Mouse (Mus musculus): ENCODE data around the gene Fam78b. TPM values are rescaled to one million over a fixed set of nuclear protein-coding genes. Genes with fewer than 3 reads are reported as not detected.
A peak's percentile ranks its signal among the peaks of the same experiment; 100 is the strongest.

The Fam78b gene
- polyA plus RNA-seq, 1 experiment from 2014 or later, result 7.1 TPM

GRCm38 (mm10) chr1:167001844-167002485 is 748 bp downstream of the Fam78b start:
- under 1% methylated on average over 30 of the region's 30 CpGs for WGBS
- Histone ChIP-seq H3K36me3 (ENCODE audit: control insufficient read depth, insufficient read depth, low read length) (no peaks in the 10 kb centered on the region), H3K4me2 (peak overlapping the region; percentile 77), H3K27ac (ENCODE audit: low read depth, low read length) (no peak overlapping the region; the same call in 1 of the 2 replicates), H3K9me3 (ENCODE audit: control insufficient read depth, low read length) (no peaks in the 10 kb centered on the region), H3K27me3 (ENCODE audit: control insufficient read depth, insufficient read depth, low read length) (peaks cover 6% of the 10 kb centered on the region; the same call in 1 of the 2 replicates), H3K4me3 (ENCODE audit: low read depth, low read length) (peak overlapping the region; percentile 79), H3K9ac (ENCODE audit: low read length) (peak overlapping the region; percentile 81), H3K4me1 (ENCODE audit: control insufficient read depth, insufficient read depth, low read length) (no peaks in the 10 kb centered on the region)
- ATAC-seq (ENCODE audit: low FRiP score), result no peak
- peak; percentile 94 for DNase-seq (ENCODE audit: low spot score, missing footprints)

GRCm38 (mm10) chr1:167002486-167002850 is 1.3 kb downstream of the Fam78b start:
- Histone ChIP-seq H3K4me3 (ENCODE audit: low read depth, low read length) (peak overlapping the region; percentile 79), H3K4me1 (ENCODE audit: control insufficient read depth, insufficient read depth, low read length) (no peaks in the 10 kb centered on the region), H3K9ac (ENCODE audit: low read length) (peak overlapping the region; percentile 81; the same call in 1 of the 2 replicates), H3K4me2 (peak overlapping the region; percentile 77), H3K36me3 (ENCODE audit: control insufficient read depth, insufficient read depth, low read length) (no peaks in the 10 kb centered on the region), H3K27ac (ENCODE audit: low read depth, low read length) (no peak overlapping the region), H3K27me3 (ENCODE audit: control insufficient read depth, insufficient read depth, low read length) (peaks cover 6% of the 10 kb centered on the region; the same call in 1 of the 2 replicates), H3K9me3 (ENCODE audit: control insufficient read depth, low read length) (no peaks in the 10 kb centered on the region)
- DNase-seq (ENCODE audit: low spot score, missing footprints), result peak; percentile 93
- 2% methylated on average over 19 of the region's 19 CpGs for WGBS
- ATAC-seq (ENCODE audit: low FRiP score), result no peak

DNA sequence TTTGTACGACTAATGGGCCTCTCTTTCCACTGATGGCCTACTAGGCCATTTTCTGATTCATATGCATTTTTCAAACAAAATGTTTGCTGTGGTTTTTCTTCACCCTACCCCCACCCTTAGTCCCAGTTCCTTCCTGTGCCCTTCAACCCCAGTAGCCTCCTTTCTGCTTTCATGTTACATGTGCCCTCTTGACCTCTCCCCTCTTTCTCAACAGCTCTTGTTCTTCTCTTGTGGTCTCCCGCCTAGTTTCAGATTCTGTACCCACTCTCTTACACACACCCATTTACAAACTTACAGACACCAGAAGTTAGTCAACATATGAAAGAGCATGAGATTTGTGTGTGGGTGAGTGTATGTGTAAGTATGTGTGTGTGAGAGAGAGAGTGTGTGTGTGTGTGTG is 3.4 kb downstream of the Fam78b start:
- H3K9me3 ChIP-seq (ENCODE audit: control insufficient read depth, low read length), result no peaks in the 10 kb centered on the region
- peaks cover 5% of the 10 kb centered on the region for H3K4me1 ChIP-seq (ENCODE audit: control insufficient read depth, insufficient read depth, low read length)
- peak; percentile 17 for DNase-seq (ENCODE audit: low spot score, missing footprints)
- no peak overlapping the region for H3K27ac ChIP-seq (ENCODE audit: low read depth, low read length)
- H3K36me3 ChIP-seq (ENCODE audit: control insufficient read depth, insufficient read depth, low read length), result no peaks in the 10 kb centered on the region
- 63% methylated on average over 2 of the region's 2 CpGs for WGBS
- H3K9ac ChIP-seq (ENCODE audit: low read length), result no peak overlapping the region
- no peak for ATAC-seq (ENCODE audit: low FRiP score)
- no peak overlapping the region for H3K4me2 ChIP-seq
- H3K27me3 ChIP-seq (ENCODE audit: control insufficient read depth, insufficient read depth, low read length), result peaks cover 6% of the 10 kb centered on the region; the same call in 1 of the 2 replicates
- H3K4me3 ChIP-seq (ENCODE audit: low read depth, low read length), result no peak overlapping the region

DNA sequence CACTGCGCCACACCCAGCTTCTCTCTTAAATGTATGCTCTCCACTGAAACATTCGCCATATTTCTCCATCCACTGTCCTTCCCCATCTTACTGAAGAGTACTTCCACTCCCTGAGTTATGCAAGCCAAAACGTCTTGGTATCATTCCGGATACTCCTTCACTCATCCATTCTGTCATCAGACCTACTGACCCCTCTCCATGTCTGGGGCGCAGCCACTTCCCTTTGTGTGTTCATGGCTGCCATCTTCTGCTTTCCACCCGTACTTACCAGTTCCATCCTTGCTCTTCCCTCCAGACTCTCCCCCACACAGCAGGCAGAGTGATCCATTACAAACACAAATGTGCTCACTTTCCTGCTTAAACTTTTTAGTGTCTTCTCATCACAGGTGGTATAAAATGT is 6.1 kb downstream of the Fam78b start:
- Histone ChIP-seq H3K27me3 (ENCODE audit: control insufficient read depth, insufficient read depth, low read length) (no peaks in the 10 kb centered on the region; the same call in 1 of the 2 replicates), H3K4me3 (ENCODE audit: low read depth, low read length) (no peak overlapping the region), H3K36me3 (ENCODE audit: control insufficient read depth, insufficient read depth, low read length) (no peaks in the 10 kb centered on the region), H3K27ac (ENCODE audit: low read depth, low read length) (no peak overlapping the region), H3K4me2 (no peak overlapping the region), H3K4me1 (ENCODE audit: control insufficient read depth, insufficient read depth, low read length) (peaks cover 5% of the 10 kb centered on the region), H3K9ac (ENCODE audit: low read length) (no peak overlapping the region), H3K9me3 (ENCODE audit: control insufficient read depth, low read length) (no peaks in the 10 kb centered on the region)
- 89% methylated on average over 6 of the region's 6 CpGs for WGBS
- peak; percentile 51 for DNase-seq (ENCODE audit: low spot score, missing footprints)
- no peak for ATAC-seq (ENCODE audit: low FRiP score)

DNA sequence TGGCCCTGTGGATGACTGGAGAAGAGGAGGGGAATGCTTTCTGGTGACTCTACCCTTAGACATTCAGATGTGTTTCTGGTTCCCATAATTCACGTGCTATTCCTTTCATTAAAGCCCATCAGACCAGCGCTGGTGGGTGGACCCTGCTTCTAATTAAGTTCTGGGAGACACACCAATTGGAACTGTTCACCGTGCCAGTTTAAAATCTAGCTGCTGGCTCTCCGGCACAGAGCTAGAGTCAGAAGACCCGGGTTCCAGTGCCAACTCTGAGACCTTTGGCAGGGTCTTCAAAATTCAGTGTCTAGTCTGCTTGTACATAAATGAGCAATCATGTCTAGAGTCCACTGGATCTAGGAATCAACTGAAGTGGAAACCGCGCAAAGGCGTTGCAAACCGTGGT is 9.0 kb downstream of the Fam78b start:
- Histone ChIP-seq H3K27ac (ENCODE audit: low read depth, low read length) (no peak overlapping the region), H3K27me3 (ENCODE audit: control insufficient read depth, insufficient read depth, low read length) (no peaks in the 10 kb centered on the region), H3K4me1 (ENCODE audit: control insufficient read depth, insufficient read depth, low read length) (peaks cover 5% of the 10 kb centered on the region), H3K4me2 (no peak overlapping the region), H3K9me3 (ENCODE audit: control insufficient read depth, low read length) (no peaks in the 10 kb centered on the region), H3K36me3 (ENCODE audit: control insufficient read depth, insufficient read depth, low read length) (no peaks in the 10 kb centered on the region), H3K9ac (ENCODE audit: low read length) (no peak overlapping the region), H3K4me3 (ENCODE audit: low read depth, low read length) (no peak overlapping the region)
- DNase-seq (ENCODE audit: low spot score, missing footprints) (no peak), ATAC-seq (ENCODE audit: low FRiP score) (no peak)
- 94% methylated on average over 9 of the region's 9 CpGs for WGBS

GRCm38 (mm10) chr1:167011301-167011700 is 10.1 kb downstream of the Fam78b start:
- DNase-seq (ENCODE audit: low spot score, missing footprints) (no peak), ATAC-seq (ENCODE audit: low FRiP score) (no peak)
- Histone ChIP-seq H3K4me3 (ENCODE audit: low read depth, low read length) (no peak overlapping the region), H3K36me3 (ENCODE audit: control insufficient read depth, insufficient read depth, low read length) (no peaks in the 10 kb centered on the region), H3K27me3 (ENCODE audit: control insufficient read depth, insufficient read depth, low read length) (no peaks in the 10 kb centered on the region), H3K9ac (ENCODE audit: low read length) (no peak overlapping the region), H3K9me3 (ENCODE audit: control insufficient read depth, low read length) (no peaks in the 10 kb centered on the region), H3K27ac (ENCODE audit: low read depth, low read length) (no peak overlapping the region), H3K4me1 (ENCODE audit: control insufficient read depth, insufficient read depth, low read length) (peaks cover 5% of the 10 kb centered on the region), H3K4me2 (no peak overlapping the region)
- 40% methylated on average over 6 of the region's 6 CpGs for WGBS

DNA sequence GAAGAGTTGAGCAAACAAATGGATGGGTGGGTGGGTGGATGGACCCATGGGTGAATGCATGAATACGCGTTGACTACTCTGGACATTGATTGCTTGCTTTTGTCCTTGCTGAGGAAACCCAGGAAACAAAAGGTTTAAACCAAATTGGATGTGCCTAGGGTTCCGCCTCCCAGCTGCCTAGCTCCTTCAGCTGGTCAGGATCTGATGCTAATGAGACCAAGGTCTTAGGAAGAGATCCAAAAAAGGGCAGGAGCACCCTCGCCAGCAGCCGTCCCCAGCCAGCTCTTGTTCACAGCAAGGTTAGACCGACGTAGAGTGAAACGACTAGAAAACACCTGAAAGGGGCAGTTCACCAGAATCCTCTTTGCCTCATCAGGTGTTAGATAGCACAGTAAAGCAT is 11.4 kb downstream of the Fam78b start:
- Histone ChIP-seq H3K4me1 (ENCODE audit: control insufficient read depth, insufficient read depth, low read length) (peaks cover 5% of the 10 kb centered on the region), H3K9ac (ENCODE audit: low read length) (no peak overlapping the region), H3K4me2 (no peak overlapping the region), H3K9me3 (ENCODE audit: control insufficient read depth, low read length) (no peaks in the 10 kb centered on the region), H3K36me3 (ENCODE audit: control insufficient read depth, insufficient read depth, low read length) (no peaks in the 10 kb centered on the region), H3K27me3 (ENCODE audit: control insufficient read depth, insufficient read depth, low read length) (no peaks in the 10 kb centered on the region), H3K27ac (ENCODE audit: low read depth, low read length) (no peak overlapping the region), H3K4me3 (ENCODE audit: low read depth, low read length) (no peak overlapping the region)
- ATAC-seq (ENCODE audit: low FRiP score), result no peak
- no peak for DNase-seq (ENCODE audit: low spot score, missing footprints)
- WGBS, result 65% methylated on average over 8 of the region's 8 CpGs

DNA sequence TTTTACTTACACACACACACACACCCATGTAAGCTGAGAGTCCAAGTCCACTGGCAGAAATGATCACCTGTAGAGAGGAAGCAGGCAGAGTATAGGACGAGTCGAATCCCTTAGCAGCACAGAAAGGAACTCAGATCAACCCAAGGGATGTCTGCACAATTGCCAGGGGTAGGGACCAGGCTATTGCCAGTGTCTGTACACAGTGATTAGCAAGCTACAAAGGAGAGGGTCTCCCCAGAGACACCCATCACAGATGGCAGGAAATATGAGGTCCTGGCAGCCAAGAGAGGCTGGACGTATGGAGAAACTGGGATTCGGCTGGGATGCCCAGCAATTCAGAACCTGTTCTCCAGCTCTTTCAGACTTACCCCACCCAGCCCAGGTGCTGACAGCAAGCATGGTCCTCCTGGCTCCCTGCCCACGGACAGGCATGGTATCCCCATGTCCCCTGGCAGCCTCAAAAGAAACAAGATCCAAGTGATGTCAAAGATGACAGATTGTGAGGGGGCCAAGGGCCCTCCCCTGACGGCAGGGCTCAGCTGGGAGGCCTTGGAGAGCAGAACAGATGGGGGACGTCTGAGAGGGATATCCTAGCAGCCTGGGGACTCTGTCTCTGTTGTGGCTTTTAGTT is 12.1 kb downstream of the Fam78b start:
- Histone ChIP-seq H3K4me1 (ENCODE audit: control insufficient read depth, insufficient read depth, low read length) (peaks cover 5% of the 10 kb centered on the region), H3K4me2 (no peak overlapping the region)
- no peak for DNase-seq (ENCODE audit: low spot score, missing footprints)

DNA sequence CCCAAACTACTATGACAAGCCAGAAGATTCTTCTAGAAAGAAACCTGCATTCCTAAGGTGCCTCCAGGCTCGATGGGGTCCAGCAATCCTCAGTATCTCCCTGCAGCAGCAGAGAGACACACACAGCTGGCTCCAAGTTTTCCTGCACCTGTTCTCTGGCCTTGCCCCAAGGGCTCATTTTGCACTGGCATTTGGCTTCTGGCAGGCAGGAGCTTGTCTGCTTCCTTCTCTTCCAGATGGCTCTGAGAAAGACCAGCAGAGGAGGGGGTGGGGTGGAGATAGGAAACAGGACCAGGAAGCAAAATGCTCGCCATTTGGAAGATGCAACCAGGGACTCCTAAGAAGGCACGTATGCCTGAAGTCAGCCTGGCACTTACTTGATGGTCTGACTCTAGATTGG is 15.1 kb downstream of the Fam78b start:
- 77% methylated on average over 3 of the region's 3 CpGs for WGBS
- Histone ChIP-seq H3K36me3 (ENCODE audit: control insufficient read depth, insufficient read depth, low read length) (no peaks in the 10 kb centered on the region), H3K27me3 (ENCODE audit: control insufficient read depth, insufficient read depth, low read length) (no peaks in the 10 kb centered on the region), H3K9me3 (ENCODE audit: control insufficient read depth, low read length) (no peaks in the 10 kb centered on the region), H3K4me2 (no peak overlapping the region), H3K9ac (ENCODE audit: low read length) (no peak overlapping the region), H3K4me3 (ENCODE audit: low read depth, low read length) (no peak overlapping the region), H3K4me1 (ENCODE audit: control insufficient read depth, insufficient read depth, low read length) (no peaks in the 10 kb centered on the region), H3K27ac (ENCODE audit: low read depth, low read length) (no peak overlapping the region)
- no peak for ATAC-seq (ENCODE audit: low FRiP score)
- DNase-seq (ENCODE audit: low spot score, missing footprints), result no peak

More for the DNA sequence above, 12.1 kb downstream of the Fam78b start:
- Histone ChIP-seq H3K36me3 (ENCODE audit: control insufficient read depth, insufficient read depth, low read length) (no peaks in the 10 kb centered on the region), H3K9me3 (ENCODE audit: control insufficient read depth, low read length) (no peaks in the 10 kb centered on the region), H3K27me3 (ENCODE audit: control insufficient read depth, insufficient read depth, low read length) (no peaks in the 10 kb centered on the region), H3K9ac (ENCODE audit: low read length) (no peak overlapping the region), H3K27ac (ENCODE audit: low read depth, low read length) (no peak overlapping the region), H3K4me3 (ENCODE audit: low read depth, low read length) (no peak overlapping the region)
- 63% methylated on average over 7 of the region's 7 CpGs for WGBS
- peak; percentile 79 for ATAC-seq (ENCODE audit: low FRiP score)

Measured in midbrain, embryonic 11.5 days (tissue).